Mouse (Mus musculus): ENCODE measurements around the gene Tnfrsf21. TPM values are rescaled to one million over a fixed set of nuclear protein-coding genes. Genes with fewer than 3 reads are reported as not detected.

The Tnfrsf21 gene
- polyA plus RNA-seq (2012; fragmentation: generic; extraction: Trizol): 2.6 TPM

- H3K4me2 ChIP-seq (ENCODE audit: low read depth): peak within 1 kb of the TSS; percentile 85
- peaks cover 6% of the 10 kb centered on the region for H3K27me3 ChIP-seq (ENCODE audit: control insufficient read depth, insufficient read depth, insufficient read length)
- peak within 1 kb of the TSS; percentile 53 for H3ac ChIP-seq (ENCODE audit: control insufficient read depth, insufficient read length)
- H3K36me3 ChIP-seq (ENCODE audit: control insufficient read depth, insufficient read depth): no peaks in the 10 kb centered on the region
- H3K79me2 ChIP-seq (ENCODE audit: control insufficient read depth, insufficient read depth): no peaks in the 10 kb centered on the region
- peak; percentile 68 for TF ChIP-seq POLR2A (IDR thresholded peaks at IDR 0.05; ENCODE audit: insufficient read length, low read depth)
- TF ChIP-seq MYOD1 (IDR thresholded peaks at IDR 0.05; ENCODE audit: control insufficient read depth in 1 of 3, insufficient read length in 2 of 3, low read depth in 2 of 3): peak in 1 of 3 experiments; percentile 7
- TF ChIP-seq E2F4 (IDR thresholded peaks at IDR 0.05; ENCODE audit: insufficient read depth): no peak
- H3K4me3 ChIP-seq: peak within 1 kb of the TSS; percentile 32
These were observed at the start of gene Tnfrsf21 for GRCm38 (mm10) chr17:43016371-43017331. Gene Tnfrsf21 (plus strand): TSS chr17:43016555.

- no peaks in the 10 kb centered on the region for H3K27me3 ChIP-seq (ENCODE audit: control insufficient read depth, insufficient read depth, insufficient read length)
- no peak overlapping the region for H3K4me2 ChIP-seq (ENCODE audit: low read depth)
- H3K36me3 ChIP-seq (ENCODE audit: control insufficient read depth, insufficient read depth): no peaks in the 10 kb centered on the region
- no peak overlapping the region for H3K4me3 ChIP-seq
- H3ac ChIP-seq (ENCODE audit: control insufficient read depth, insufficient read length): no peak overlapping the region
- no peak for TF ChIP-seq POLR2AphosphoS2 (IDR thresholded peaks at IDR 0.05; ENCODE audit: insufficient read length, low read depth)
- no peak for TF ChIP-seq POLR2A (IDR thresholded peaks at IDR 0.05; ENCODE audit: insufficient read length, low read depth)
- no peak for TF ChIP-seq MYOD1 (IDR thresholded peaks at IDR 0.05; ENCODE audit: control insufficient read depth in 1 of 3, insufficient read length in 2 of 3, low read depth in 2 of 3)
- no peak for TF ChIP-seq TCF12 (IDR thresholded peaks at IDR 0.05; ENCODE audit: insufficient read depth, poor library complexity, severe bottlenecking)
- no peak for TF ChIP-seq MAX (IDR thresholded peaks at IDR 0.05; ENCODE audit: low read depth)
- no peak for TF ChIP-seq E2F4 (IDR thresholded peaks at IDR 0.05; ENCODE audit: insufficient read depth)
- TF ChIP-seq CEBPB (IDR thresholded peaks at IDR 0.05; ENCODE audit: insufficient read depth, poor library complexity, severe bottlenecking): no peak
- no peak for TF ChIP-seq REST (IDR thresholded peaks at IDR 0.05; ENCODE audit: insufficient read depth, insufficient read length)
- TF ChIP-seq MYOG (IDR thresholded peaks at IDR 0.05; ENCODE audit: control insufficient read depth in 1 of 3, insufficient read depth in 1 of 3, insufficient read length in 2 of 3, low read depth in 2 of 3): no peak
- no peak for TF ChIP-seq TCF3 (IDR thresholded peaks at IDR 0.05; ENCODE audit: insufficient read length, low read depth)
- TF ChIP-seq SRF (IDR thresholded peaks at IDR 0.05; ENCODE audit: control insufficient read depth, insufficient read length, low read depth): no peak
- no peak for TF ChIP-seq USF1 (IDR thresholded peaks at IDR 0.05; ENCODE audit: low read depth)
- no peaks in the 10 kb centered on the region for H3K79me2 ChIP-seq (ENCODE audit: control insufficient read depth, insufficient read depth)
These were observed 48.2 kb upstream of the Tnfrsf21 start for GRCm38 (mm10) chr17:42968174-42968573.

- TF ChIP-seq MAX (IDR thresholded peaks at IDR 0.05; ENCODE audit: low read depth): no peak
- TF ChIP-seq MYOD1 (IDR thresholded peaks at IDR 0.05; ENCODE audit: control insufficient read depth in 1 of 3, insufficient read length in 2 of 3, low read depth in 2 of 3): no peak
- no peak for TF ChIP-seq USF1 (IDR thresholded peaks at IDR 0.05; ENCODE audit: low read depth)
- TF ChIP-seq E2F4 (IDR thresholded peaks at IDR 0.05; ENCODE audit: insufficient read depth): no peak
- TF ChIP-seq MYOG (IDR thresholded peaks at IDR 0.05; ENCODE audit: control insufficient read depth in 1 of 3, insufficient read depth in 1 of 3, insufficient read length in 2 of 3, low read depth in 2 of 3): no peak
- TF ChIP-seq POLR2A (IDR thresholded peaks at IDR 0.05; ENCODE audit: insufficient read length, low read depth): no peak
- TF ChIP-seq TCF12 (IDR thresholded peaks at IDR 0.05; ENCODE audit: insufficient read depth, poor library complexity, severe bottlenecking): no peak
- TF ChIP-seq REST (IDR thresholded peaks at IDR 0.05; ENCODE audit: insufficient read depth, insufficient read length): no peak
- no peak for TF ChIP-seq SRF (IDR thresholded peaks at IDR 0.05; ENCODE audit: control insufficient read depth, insufficient read length, low read depth)
- no peak for TF ChIP-seq CEBPB (IDR thresholded peaks at IDR 0.05; ENCODE audit: insufficient read depth, poor library complexity, severe bottlenecking)
- TF ChIP-seq POLR2AphosphoS2 (IDR thresholded peaks at IDR 0.05; ENCODE audit: insufficient read length, low read depth): no peak
- TF ChIP-seq TCF3 (IDR thresholded peaks at IDR 0.05; ENCODE audit: insufficient read length, low read depth): no peak
- H3ac ChIP-seq (ENCODE audit: control insufficient read depth, insufficient read length): no peak overlapping the region
- no peak overlapping the region for H3K4me2 ChIP-seq (ENCODE audit: low read depth)
- H3K4me3 ChIP-seq: no peak overlapping the region
- no peaks in the 10 kb centered on the region for H3K36me3 ChIP-seq (ENCODE audit: control insufficient read depth, insufficient read depth)
- no peaks in the 10 kb centered on the region for H3K79me2 ChIP-seq (ENCODE audit: control insufficient read depth, insufficient read depth)
- H3K27me3 ChIP-seq (ENCODE audit: control insufficient read depth, insufficient read depth, insufficient read length): no peaks in the 10 kb centered on the region
These were observed 40.9 kb upstream of the Tnfrsf21 start for GRCm38 (mm10) chr17:42975312-42975996.

GRCm38 (mm10) chr17:42977766-42978165, 38.6 kb upstream of the Tnfrsf21 start:
- Histone ChIP-seq H3ac (ENCODE audit: control insufficient read depth, insufficient read length) (no peak overlapping the region), H3K79me2 (ENCODE audit: control insufficient read depth, insufficient read depth) (no peaks in the 10 kb centered on the region), H3K4me3 (no peak overlapping the region), H3K27me3 (ENCODE audit: control insufficient read depth, insufficient read depth, insufficient read length) (no peaks in the 10 kb centered on the region), H3K4me2 (ENCODE audit: low read depth) (no peak overlapping the region), H3K36me3 (ENCODE audit: control insufficient read depth, insufficient read depth) (no peaks in the 10 kb centered on the region)
- TF ChIP-seq SRF (IDR thresholded peaks at IDR 0.05; ENCODE audit: control insufficient read depth, insufficient read length, low read depth) (no peak), POLR2AphosphoS2 (IDR thresholded peaks at IDR 0.05; ENCODE audit: insufficient read length, low read depth) (no peak), TCF3 (IDR thresholded peaks at IDR 0.05; ENCODE audit: insufficient read length, low read depth) (no peak)

Data from myocyte (in vitro differentiated cells).